Mouse (Mus musculus) left cerebral cortex, adult 8-10 months (tissue): ENCODE measurements at regions not wholly inside any gene's neighbourhood (a gene's known extent, or its start where the extent isn't known, plus 50 kb on each side); places are given as distances from the start of the nearest gene placed in this dataset.
"Not testable (repeated sequence)": the region's sequence is repeated elsewhere in the genome, so short reads cannot be mapped to it uniquely, and the experiment has no call there.

Experiments used
- DNase-seq, 2 experiments: peaks; one replicate each; pipeline ENCODE4 v3.0.0; 2022; ENCODE audit warnings: low spot score in 2 of 2

GRCm38 (mm10) chr12:113241373-113242193 is 55.9 kb downstream of the Tmem121 start:
- no peak for DNase-seq

GRCm38 (mm10) chr12:113242194-113242510 is 56.4 kb downstream of the Tmem121 start:
- DNase-seq, result no peak

- no peak for DNase-seq
These were observed 59.0 kb downstream of the Tmem121 start for GRCm38 (mm10) chr12:113244685-113245084.

- DNase-seq, result not testable (repeated sequence)
These were observed 68.0 kb downstream of the Tmem121 start for GRCm38 (mm10) chr12:113253446-113254424.

- DNase-seq, result no peak
These were observed 69.6 kb downstream of the Tmem121 start for GRCm38 (mm10) chr12:113255331-113255730.

GRCm38 (mm10) chr12:113256628-113257027 is 70.9 kb downstream of the Tmem121 start:
- no peak for DNase-seq

GRCm38 (mm10) chr12:113257243-113257642 is 71.5 kb downstream of the Tmem121 start:
- no peak for DNase-seq

- no peak for DNase-seq
These were observed 73.7 kb downstream of the Tmem121 start for GRCm38 (mm10) chr12:113259476-113259875.

- DNase-seq, result no peak
These were observed 74.6 kb downstream of the Tmem121 start for GRCm38 (mm10) chr12:113260304-113260703.

- DNase-seq, result no peak
These were observed 90.2 kb downstream of the Tmem121 start for GRCm38 (mm10) chr12:113275934-113276333.

GRCm38 (mm10) chr12:113276355-113276942 is 90.7 kb downstream of the Tmem121 start:
- no peak for DNase-seq

GRCm38 (mm10) chr12:113277741-113278140 is 92.0 kb downstream of the Tmem121 start:
- no peak for DNase-seq

- peak in 1 of 2 experiments; percentile 57 for DNase-seq
These were observed 106.5 kb downstream of the Tmem121 start for GRCm38 (mm10) chr12:113292029-113292809.

- peak in 1 of 2 experiments; percentile 33 for DNase-seq
These were observed 110.2 kb downstream of the Tmem121 start for GRCm38 (mm10) chr12:113295924-113296323.

- DNase-seq, result no peak
These were observed 120.2 kb downstream of the Tmem121 start for GRCm38 (mm10) chr12:113305973-113306372.

- no peak for DNase-seq
These were observed 127.6 kb downstream of the Tmem121 start for GRCm38 (mm10) chr12:113313319-113313718.

- DNase-seq, result no peak
These were observed 128.9 kb downstream of the Tmem121 start for GRCm38 (mm10) chr12:113314624-113315023.

GRCm38 (mm10) chr12:113321086-113321485 is 135.4 kb downstream of the Tmem121 start:
- DNase-seq, result no peak

- DNase-seq, result peak in 1 of 2 experiments; percentile 21
These were observed 136.4 kb downstream of the Tmem121 start for GRCm38 (mm10) chr12:113322173-113322572.

- no peak for DNase-seq
These were observed 142.1 kb downstream of the Tmem121 start for GRCm38 (mm10) chr12:113327851-113328250.

GRCm38 (mm10) chr12:113330266-113330665 is 144.5 kb downstream of the Tmem121 start:
- DNase-seq, result no peak
